Mouse (Mus musculus) forebrain, embryonic 11.5 days (tissue): ENCODE results near the gene Cdc42bpb. TPM values are rescaled to one million over a fixed set of nuclear protein-coding genes. Genes with fewer than 3 reads are reported as not detected.
A peak's percentile ranks its signal among the peaks of the same experiment; 100 is the strongest.

Source experiments
- ATAC-seq: fragments of 200-750 bp; cut with Nextera tagmentation; replicated peaks from 2 replicates; pipeline ENCODE4 v1.8.0; 2017; ENCODE audit warnings: moderate TSS enrichment; ENCODE audit not compliant: low FRiP score
- DNase-seq: peaks from one replicate; pipeline ENCODE4 v3.0.0-alpha.2; 2017; ENCODE audit warnings: low spot score
- H3K27ac ChIP-seq: fragments of 300-500 bp; sonication (generic); 2 replicates; pipeline ENCODE4 v1.5.1; 2014; ENCODE audit warnings: low read depth, low read length
- H3K27me3 ChIP-seq: fragments of 300-500 bp; sonication (generic); 2 replicates; pipeline ENCODE4 v1.6.1; 2014; ENCODE audit warnings: mild to moderate bottlenecking, low read length, mixed read lengths; ENCODE audit not compliant: control insufficient read depth, insufficient read depth
- H3K36me3 ChIP-seq: fragments of 300-500 bp; sonication (generic); 2 replicates; pipeline ENCODE4 v1.6.1; 2014; ENCODE audit warnings: mild to moderate bottlenecking, low read length, moderate library complexity, mixed read lengths; ENCODE audit not compliant: control insufficient read depth, insufficient read depth
- H3K4me1 ChIP-seq: fragments of 300-500 bp; sonication (generic); replicated peaks from 2 replicates; pipeline ENCODE4 v1.6.1; 2014; ENCODE audit warnings: low read length, mixed read lengths; ENCODE audit not compliant: control insufficient read depth, insufficient read depth
- H3K4me2 ChIP-seq: fragments of 300-500 bp; sonication (generic); 2 replicates; pipeline ENCODE4 v1.6.1; 2014; ENCODE audit warnings: low read depth, mild to moderate bottlenecking, low read length, moderate library complexity, mixed read lengths; ENCODE audit not compliant: severe bottlenecking
- H3K4me3 ChIP-seq: fragments of 300-500 bp; sonication (generic); 2 replicates; pipeline ENCODE4 v1.5.1; 2014; ENCODE audit warnings: low read depth, low read length
- H3K9ac ChIP-seq: fragments of 300-500 bp; sonication (generic); 2 replicates; pipeline ENCODE4 v1.6.1; 2014; ENCODE audit warnings: low read length
- H3K9me3 ChIP-seq: fragments of 300-500 bp; sonication (generic); 2 replicates; pipeline ENCODE4 v1.6.1; 2016; ENCODE audit warnings: low read length, mixed read lengths; ENCODE audit not compliant: control insufficient read depth
- WGBS: fragments of 180-500 bp; shearing (Covaris S2); extraction: QIAGEN DNeasy Blood & Tissue Kit; methylation state at CpG from one replicate; pipeline ENCODE4 v1.1.7; 2014; 5-methylcytosine and 5-hydroxymethylcytosine counted together
- polyA plus RNA-seq: library from polyadenylated mRNA; unstranded; fragments of >200 nt; fragmentation: Nextera tagmentation; extraction: Ambion mirVana; gene quantifications from 2 replicates; pipeline ENCODE4 v1.2.1, GENCODE M21; 2014

Cdc42bpb gene
- polyA plus RNA-seq, 1 experiment from 2014 or later: 44.0 TPM

- no peak overlapping the region for H3K27ac ChIP-seq
- 21% methylated on average over 15 of the region's 15 CpGs for WGBS
- peak; percentile 89 for DNase-seq
- H3K27me3 ChIP-seq: peaks cover 8% of the 10 kb centered on the region
- peak; percentile 64 for ATAC-seq
- H3K4me3 ChIP-seq: no peak overlapping the region
- no peak overlapping the region for H3K4me2 ChIP-seq
- H3K36me3 ChIP-seq: no peaks in the 10 kb centered on the region
- H3K9ac ChIP-seq: no peak overlapping the region
- H3K9me3 ChIP-seq: no peaks in the 10 kb centered on the region
- H3K4me1 ChIP-seq: no peaks in the 10 kb centered on the region
Measured at GRCm38 (mm10) chr12:111401454-111402184, 24.1 kb upstream of the Cdc42bpb start.

DNA sequence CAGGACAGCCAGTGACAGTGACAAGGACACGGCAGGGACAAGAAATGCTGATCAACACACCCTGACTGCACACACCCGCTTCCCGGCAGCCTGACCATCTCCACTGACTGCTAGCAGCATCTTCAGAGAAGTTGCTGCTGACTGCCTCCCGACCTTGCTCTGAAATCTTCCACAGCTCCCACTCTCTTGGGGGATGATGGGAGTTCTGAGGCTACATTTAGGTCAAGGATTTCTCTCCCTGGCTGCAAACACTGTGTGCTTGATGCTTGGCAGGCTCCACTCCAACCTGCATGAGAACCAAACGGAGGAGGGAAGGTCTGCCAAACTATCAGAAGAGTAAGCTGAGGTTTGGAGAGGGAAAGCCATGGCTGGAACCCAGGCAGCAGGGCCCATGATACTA is 19.5 kb upstream of the Cdc42bpb start:
- DNase-seq (no peak), ATAC-seq (no peak)
- 73% methylated on average over 5 of the region's 5 CpGs for WGBS
- no peaks in the 10 kb centered on the region for H3K9me3 ChIP-seq
- no peaks in the 10 kb centered on the region for H3K36me3 ChIP-seq
- no peaks in the 10 kb centered on the region for H3K27me3 ChIP-seq
- no peak overlapping the region for H3K4me2 ChIP-seq
- H3K9ac ChIP-seq: no peak overlapping the region
- no peaks in the 10 kb centered on the region for H3K4me1 ChIP-seq
- H3K4me3 ChIP-seq: no peak overlapping the region
- no peak overlapping the region for H3K27ac ChIP-seq

DNA sequence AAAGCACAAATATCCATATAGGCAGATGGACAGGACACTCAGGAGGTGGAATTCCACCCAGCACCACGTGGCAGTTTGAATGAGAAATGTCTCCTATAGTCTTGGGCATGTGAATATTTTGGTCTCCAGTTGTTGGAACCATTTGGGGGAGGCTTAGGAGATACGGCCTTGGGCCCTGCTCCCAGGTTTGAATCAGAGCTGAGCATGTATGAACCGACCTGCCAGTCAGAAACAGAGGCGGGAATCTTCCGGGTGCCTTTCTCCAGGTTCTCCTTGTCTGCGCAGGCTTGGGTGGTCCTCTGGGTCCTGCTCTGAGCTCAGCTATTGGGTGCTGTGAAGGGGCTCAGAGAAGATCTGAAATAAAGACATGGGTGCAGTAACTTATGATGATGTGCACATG is 16.5 kb upstream of the Cdc42bpb start:
- H3K27me3 ChIP-seq: no peaks in the 10 kb centered on the region
- H3K4me3 ChIP-seq: no peak overlapping the region
- 84% methylated on average over 6 of the region's 6 CpGs for WGBS
- DNase-seq (no peak), ATAC-seq (no peak)
- no peaks in the 10 kb centered on the region for H3K36me3 ChIP-seq
- H3K4me1 ChIP-seq: no peaks in the 10 kb centered on the region
- no peak overlapping the region for H3K27ac ChIP-seq
- no peaks in the 10 kb centered on the region for H3K9me3 ChIP-seq
- H3K4me2 ChIP-seq: no peak overlapping the region
- no peak overlapping the region for H3K9ac ChIP-seq

GRCm38 (mm10) chr12:111387146-111387545 is 9.6 kb upstream of the Cdc42bpb start:
- no peak overlapping the region for H3K27ac ChIP-seq
- H3K4me2 ChIP-seq: no peak overlapping the region
- WGBS: 88% methylated on average over 4 of the region's 4 CpGs
- no peak overlapping the region for H3K4me3 ChIP-seq
- H3K36me3 ChIP-seq: no peaks in the 10 kb centered on the region
- no peak overlapping the region for H3K9ac ChIP-seq
- H3K4me1 ChIP-seq: no peaks in the 10 kb centered on the region
- DNase-seq (no peak), ATAC-seq (no peak)
- H3K27me3 ChIP-seq: no peaks in the 10 kb centered on the region
- H3K9me3 ChIP-seq: no peaks in the 10 kb centered on the region

- Histone ChIP-seq H3K27ac (no peak overlapping the region), H3K4me3 (no peak overlapping the region), H3K4me1 (no peaks in the 10 kb centered on the region), H3K36me3 (no peaks in the 10 kb centered on the region), H3K9me3 (no peaks in the 10 kb centered on the region), H3K9ac (no peak overlapping the region), H3K4me2 (no peak overlapping the region), H3K27me3 (no peaks in the 10 kb centered on the region)
- ATAC-seq (no peak), DNase-seq (no peak)
- WGBS: 75% methylated on average over 8 of the region's 8 CpGs
Measured at GRCm38 (mm10) chr12:111386642-111387120, 9.2 kb upstream of the Cdc42bpb start.

GRCm38 (mm10) chr12:111385883-111386641 is 8.5 kb upstream of the Cdc42bpb start:
- Histone ChIP-seq H3K9me3 (no peaks in the 10 kb centered on the region), H3K4me1 (no peaks in the 10 kb centered on the region), H3K27ac (no peak overlapping the region), H3K4me3 (no peak overlapping the region), H3K36me3 (no peaks in the 10 kb centered on the region), H3K4me2 (no peak overlapping the region), H3K9ac (no peak overlapping the region), H3K27me3 (no peaks in the 10 kb centered on the region)
- 87% methylated on average over 13 of the region's 13 CpGs for WGBS
- DNase-seq: no peak
- ATAC-seq: no peak

DNA sequence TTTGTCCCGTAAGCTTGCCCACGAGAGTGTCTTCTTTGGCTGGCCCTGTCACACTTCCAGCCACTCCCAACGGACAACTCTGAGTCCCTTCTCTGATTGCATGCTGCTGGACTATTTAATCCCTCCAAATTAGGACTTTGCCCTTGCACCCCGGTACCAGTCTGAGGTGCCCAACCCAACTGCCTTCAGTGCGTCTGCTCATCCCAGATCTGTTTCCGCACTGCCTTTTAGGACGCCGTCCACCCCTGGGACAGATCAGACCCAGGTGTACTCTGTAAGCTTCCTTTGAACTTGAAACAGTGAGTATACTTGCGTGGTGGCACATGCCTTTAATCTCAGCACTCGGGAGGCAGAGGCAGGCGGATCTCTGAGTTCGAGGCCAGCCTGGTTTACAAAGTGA is 1.3 kb upstream of the Cdc42bpb start:
- Histone ChIP-seq H3K4me1 (peaks cover 12% of the 10 kb centered on the region), H3K4me3 (peak overlapping the region; percentile 95), H3K9me3 (no peaks in the 10 kb centered on the region), H3K4me2 (peak overlapping the region; percentile 95; the same call in 1 of the 2 replicates), H3K36me3 (no peaks in the 10 kb centered on the region), H3K27ac (no peak overlapping the region), H3K27me3 (no peaks in the 10 kb centered on the region), H3K9ac (no peak overlapping the region; the same call in 1 of the 2 replicates)
- WGBS: 74% methylated on average over 12 of the region's 12 CpGs
- no peak for ATAC-seq
- no peak for DNase-seq

DNA sequence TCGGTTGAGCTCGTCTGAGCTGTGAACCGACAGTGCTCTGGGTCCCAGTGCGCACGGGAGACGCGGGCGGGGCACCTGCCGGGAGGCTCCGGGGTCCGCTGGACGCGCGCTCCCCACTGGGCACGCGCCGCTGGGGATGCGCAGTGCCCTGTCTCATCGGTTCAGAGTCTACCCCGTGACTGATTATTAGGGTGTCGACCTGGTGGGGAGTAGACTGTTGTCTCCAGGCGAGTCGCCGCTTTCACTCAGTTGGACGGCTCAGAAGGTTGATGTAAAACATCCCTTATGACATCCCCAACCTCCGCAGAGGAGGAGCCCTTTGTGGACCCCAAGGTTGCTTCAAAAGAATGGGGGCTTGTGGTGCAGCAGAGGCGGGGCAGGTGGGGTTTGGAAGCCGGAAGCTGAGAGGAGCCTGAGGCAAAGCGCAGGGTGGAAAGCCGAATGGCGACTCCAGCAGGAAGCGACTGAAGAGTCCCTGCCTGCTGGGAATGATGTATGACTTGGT is 520 bp upstream of the Cdc42bpb start:
- DNase-seq: peak; percentile 75

More for the DNA sequence above, 520 bp upstream of the Cdc42bpb start:
- 0% methylated on average over 32 of the region's 32 CpGs for WGBS
- Histone ChIP-seq H3K9ac (peak overlapping the region; percentile 89), H3K36me3 (no peaks in the 10 kb centered on the region), H3K27me3 (no peaks in the 10 kb centered on the region), H3K4me1 (peaks cover 12% of the 10 kb centered on the region), H3K4me3 (peak overlapping the region; percentile 95), H3K9me3 (no peaks in the 10 kb centered on the region), H3K4me2 (peak overlapping the region; percentile 95), H3K27ac (peak overlapping the region; percentile 83)
- peak; percentile 79 for ATAC-seq
